Mouse (Mus musculus): ENCODE data around the gene Mob4.

Gene Mob4

GRCm38 (mm10) chr1:55131424-55132014 lies 488 bp downstream of the Mob4 start:
- DNase-seq (ENCODE audit: low spot score), result no peak

- no peak for DNase-seq (ENCODE audit: low spot score)
These were observed 1.3 kb downstream of the Mob4 start for GRCm38 (mm10) chr1:55132308-55132707.

GRCm38 (mm10) chr1:55133173-55133572 lies 2.1 kb downstream of the Mob4 start:
- no peak for DNase-seq (ENCODE audit: low spot score)

GRCm38 (mm10) chr1:55134301-55134700 lies 3.3 kb downstream of the Mob4 start:
- no peak for DNase-seq (ENCODE audit: low spot score)

GRCm38 (mm10) chr1:55135846-55136245 lies 4.8 kb downstream of the Mob4 start:
- DNase-seq (ENCODE audit: low spot score), result no peak

- DNase-seq (ENCODE audit: low spot score), result no peak
These were observed 13.3 kb downstream of the Mob4 start for GRCm38 (mm10) chr1:55144338-55144737.

- DNase-seq (ENCODE audit: low spot score), result no peak
These were observed 14.5 kb downstream of the Mob4 start for GRCm38 (mm10) chr1:55145556-55145955.

GRCm38 (mm10) chr1:55157329-55157728 lies 26.3 kb downstream of the Mob4 start:
- DNase-seq (ENCODE audit: low spot score), result no peak

- DNase-seq (ENCODE audit: low spot score), result no peak
These were observed 27.2 kb downstream of the Mob4 start for GRCm38 (mm10) chr1:55158211-55158610.

GRCm38 (mm10) chr1:55158821-55159220 lies 27.8 kb downstream of the Mob4 start:
- DNase-seq (ENCODE audit: low spot score), result no peak

GRCm38 (mm10) chr1:55160218-55160617 lies 29.2 kb downstream of the Mob4 start:
- DNase-seq (ENCODE audit: low spot score), result no peak

GRCm38 (mm10) chr1:55160831-55161638 lies 30.0 kb downstream of the Mob4 start:
- no peak for DNase-seq (ENCODE audit: low spot score)

GRCm38 (mm10) chr1:55161895-55162294 lies 30.9 kb downstream of the Mob4 start:
- no peak for DNase-seq (ENCODE audit: low spot score)

GRCm38 (mm10) chr1:55162781-55163180 lies 31.8 kb downstream of the Mob4 start:
- no peak for DNase-seq (ENCODE audit: low spot score)

- DNase-seq (ENCODE audit: low spot score), result peak; percentile 11
These were observed 33.0 kb downstream of the Mob4 start for GRCm38 (mm10) chr1:55164005-55164404.

- DNase-seq (ENCODE audit: low spot score), result no peak
These were observed 36.5 kb downstream of the Mob4 start for GRCm38 (mm10) chr1:55167560-55167959.

GRCm38 (mm10) chr1:55168591-55168990 lies 37.6 kb downstream of the Mob4 start:
- DNase-seq (ENCODE audit: low spot score), result no peak

GRCm38 (mm10) chr1:55171361-55172325 lies 40.6 kb downstream of the Mob4 start:
- DNase-seq (ENCODE audit: low spot score), result peak; percentile 66

- DNase-seq (ENCODE audit: low spot score), result peak; percentile 63
These were observed 42.9 kb downstream of the Mob4 start for GRCm38 (mm10) chr1:55173720-55174557.

- no peak for DNase-seq (ENCODE audit: low spot score)
These were observed 43.6 kb downstream of the Mob4 start for GRCm38 (mm10) chr1:55174558-55175034.

- no peak for DNase-seq (ENCODE audit: low spot score)
These were observed 49.0 kb downstream of the Mob4 start for GRCm38 (mm10) chr1:55179917-55180566.
